ENCODE assay signal across 22 mouse cellular contexts in the genomic region with DNA sequence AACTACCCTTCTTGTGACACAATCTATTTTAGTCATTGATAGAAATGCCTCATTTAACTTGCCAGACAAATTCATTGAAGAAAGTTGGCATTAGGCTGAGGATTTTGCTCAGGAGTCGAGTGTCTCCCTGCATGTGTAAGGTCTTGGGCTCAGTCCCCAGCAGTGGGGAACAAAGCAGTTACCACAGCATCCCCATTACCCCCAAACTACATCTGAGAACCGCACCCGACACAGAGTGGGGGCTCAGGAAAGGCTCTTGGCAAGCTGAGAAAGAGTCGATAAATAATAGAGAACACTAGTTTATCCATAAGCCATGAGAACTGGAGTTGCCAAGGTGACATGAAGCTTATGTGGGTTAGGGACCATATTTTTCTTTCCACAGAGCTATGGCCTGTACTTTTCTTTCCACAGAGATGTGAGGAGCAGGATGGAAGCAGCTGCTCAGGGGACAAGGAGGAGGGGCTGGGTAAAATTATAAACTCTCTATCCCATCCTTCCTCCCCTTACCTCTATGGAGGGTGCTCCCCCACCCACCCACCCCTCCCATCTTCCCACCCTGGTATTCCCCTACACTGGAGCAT.
DNase-seq lines count a peak whose midpoint lies in the region; ATAC-seq and TF ChIP-seq lines count a peak whose summit lies in the region.
"Had no signal": no experiment of that assay in that cellular context is flagged by ENCODE, and none has a peak within 500 bp of the region (broad histone marks: within the 10 kb centered on the region; RNA-seq: fewer than 3 reads in every experiment).

No protein-coding gene starts in this region.

- no peak overlapping the region for H3K9ac ChIP-seq in forebrain, embryonic 15.5 days (replicated peaks)
- H3K9ac ChIP-seq in hindbrain, embryonic 15.5 days: no peak overlapping the region
- H3K9ac ChIP-seq in hindbrain, embryonic 11.5 days (ENCODE audit: low read depth, low read length): no peak overlapping the region
- no peak overlapping the region for H3K9ac ChIP-seq in neural tube, embryonic 15.5 days (replicated peaks)
- H3K9ac ChIP-seq: embryonic facial prominence, embryonic 13.5 days; heart, embryonic 15.5 days had no signal

- TF ChIP-seq CTCF in testis, adult 2 months (IDR thresholded peaks at IDR 0.05; ENCODE audit: control insufficient read depth, insufficient read depth, insufficient replicate concordance, low read depth, low read length): no peak

- ATAC-seq in forebrain, embryonic 15.5 days (replicated peaks): peak; percentile 88
- ATAC-seq in hindbrain, embryonic 15.5 days (ENCODE audit: low FRiP score, low read depth): peak; percentile 91
- ATAC-seq in hindbrain, embryonic 11.5 days (ENCODE audit: low FRiP score): no peak
- peak; percentile 92 for ATAC-seq in neural tube, embryonic 15.5 days (ENCODE audit: low FRiP score)
- ATAC-seq: activated CD4-positive, CD25-positive, alpha-beta regulatory T cell, adult 4 months; Patski had no signal

- WGBS in forebrain, embryonic 15.5 days: 45% methylated on average over 4 of the region's 4 CpGs
- 81% methylated on average over 4 of the region's 4 CpGs for WGBS in forebrain, embryonic 10.5 days
- 50% methylated on average over 4 of the region's 4 CpGs for WGBS in hindbrain, embryonic 15.5 days
- WGBS in hindbrain, embryonic 11.5 days: 85% methylated on average over 4 of the region's 4 CpGs
- WGBS in neural tube, embryonic 15.5 days: 63% methylated on average over 4 of the region's 4 CpGs

- H3K9me3 ChIP-seq in forebrain, embryonic 15.5 days: no peaks in the 10 kb centered on the region
- H3K9me3 ChIP-seq in forebrain, embryonic 10.5 days: no peaks in the 10 kb centered on the region
- H3K9me3 ChIP-seq in hindbrain, embryonic 15.5 days: no peaks in the 10 kb centered on the region
- no peaks in the 10 kb centered on the region for H3K9me3 ChIP-seq in hindbrain, embryonic 11.5 days (ENCODE audit: control insufficient read depth, low read length)
- no peaks in the 10 kb centered on the region for H3K9me3 ChIP-seq in neural tube, embryonic 15.5 days (replicated peaks)
- H3K9me3 ChIP-seq: embryonic facial prominence, embryonic 13.5 days; heart, embryonic 15.5 days had no signal

- H3K27ac ChIP-seq in forebrain, embryonic 15.5 days (replicated peaks): no peak overlapping the region
- no peak overlapping the region for H3K27ac ChIP-seq in forebrain, embryonic 10.5 days
- no peak overlapping the region for H3K27ac ChIP-seq in hindbrain, embryonic 15.5 days (replicated peaks)
- no peak overlapping the region for H3K27ac ChIP-seq in hindbrain, embryonic 11.5 days (ENCODE audit: low read depth, low read length)
- H3K27ac ChIP-seq in testis, adult 2 months (ENCODE audit: control insufficient read depth, insufficient read depth, low read depth, low read length): no peak overlapping the region
- H3K27ac ChIP-seq in neural tube, embryonic 15.5 days (replicated peaks): 0 out of 2 replicates have a peak overlapping the region, but pooled peaks have one; percentile 6
- H3K27ac ChIP-seq: embryonic facial prominence, embryonic 13.5 days; heart, adult 2 months; heart, embryonic 15.5 days had no signal

- H3K36me3 ChIP-seq in forebrain, embryonic 15.5 days: no peaks in the 10 kb centered on the region
- no peaks in the 10 kb centered on the region for H3K36me3 ChIP-seq in forebrain, embryonic 10.5 days (replicated peaks)
- no peaks in the 10 kb centered on the region for H3K36me3 ChIP-seq in hindbrain, embryonic 15.5 days
- no peaks in the 10 kb centered on the region for H3K36me3 ChIP-seq in hindbrain, embryonic 11.5 days (ENCODE audit: control insufficient read depth, insufficient read depth, low read length)
- no peaks in the 10 kb centered on the region for H3K36me3 ChIP-seq in testis, adult 2 months (ENCODE audit: control insufficient read depth, insufficient read depth, low read length)
- no peaks in the 10 kb centered on the region for H3K36me3 ChIP-seq in neural tube, embryonic 15.5 days
- H3K36me3 ChIP-seq: embryonic facial prominence, embryonic 13.5 days; heart, embryonic 15.5 days had no signal

- DNase-seq in forebrain, embryonic 10.5 days (ENCODE audit: extremely low spot score, low spot score): no peak
- no peak for DNase-seq in hindbrain, embryonic 11.5 days (ENCODE audit: low spot score)
- no peak for DNase-seq in testis, postnatal 14 days (ENCODE audit: low spot score)
- DNase-seq in thymus, postnatal 0 days (ENCODE audit: low spot score): no peak
- DNase-seq: adrenal gland, postnatal 14 days; cerebellum, adult 18-20 months; cerebellum, adult 9-11 months; cerebellum, postnatal 36 days; gastrocnemius, postnatal 14 days; heart, adult 2 months; heart, postnatal 14 days; kidney, adult 11 months had no signal

- no peak overlapping the region for H3K4me2 ChIP-seq in forebrain, embryonic 15.5 days (replicated peaks)
- H3K4me2 ChIP-seq in hindbrain, embryonic 15.5 days: no peak overlapping the region
- no peak overlapping the region for H3K4me2 ChIP-seq in hindbrain, embryonic 11.5 days (replicated peaks; ENCODE audit: low read depth, low read length)
- H3K4me2 ChIP-seq in neural tube, embryonic 15.5 days: no peak overlapping the region
- H3K4me2 ChIP-seq: embryonic facial prominence, embryonic 13.5 days; heart, embryonic 11.5 days; heart, embryonic 15.5 days had no signal

- no peak overlapping the region for H3K4me3 ChIP-seq in forebrain, embryonic 15.5 days
- no peak overlapping the region for H3K4me3 ChIP-seq in forebrain, embryonic 10.5 days
- H3K4me3 ChIP-seq in hindbrain, embryonic 15.5 days: no peak overlapping the region
- no peak overlapping the region for H3K4me3 ChIP-seq in hindbrain, embryonic 11.5 days (ENCODE audit: low read depth, low read length)
- peak overlapping the region; percentile 40; the same call in 1 of the 2 replicates for H3K4me3 ChIP-seq in testis, adult 2 months (ENCODE audit: control insufficient read depth, low read depth, low read length)
- no peak overlapping the region for H3K4me3 ChIP-seq in neural tube, embryonic 15.5 days (replicated peaks)
- H3K4me3 ChIP-seq: embryonic facial prominence, embryonic 13.5 days; heart, adult 2 months; heart, embryonic 15.5 days had no signal

- TF ChIP-seq POLR2A in testis, adult 2 months (IDR thresholded peaks at IDR 0.05; ENCODE audit: control insufficient read depth, low read depth, low read length): no peak

- H3K4me1 ChIP-seq in forebrain, embryonic 15.5 days: no peaks in the 10 kb centered on the region
- no peaks in the 10 kb centered on the region for H3K4me1 ChIP-seq in forebrain, embryonic 10.5 days
- H3K4me1 ChIP-seq in hindbrain, embryonic 15.5 days (replicated peaks): no peaks in the 10 kb centered on the region
- H3K4me1 ChIP-seq in hindbrain, embryonic 11.5 days (replicated peaks; ENCODE audit: control insufficient read depth, insufficient read depth, low read length): no peaks in the 10 kb centered on the region
- no peaks in the 10 kb centered on the region for H3K4me1 ChIP-seq in testis, adult 2 months (ENCODE audit: control insufficient read depth, insufficient read depth, low read length)
- H3K4me1 ChIP-seq in neural tube, embryonic 15.5 days: no peaks in the 10 kb centered on the region
- H3K4me1 ChIP-seq: embryonic facial prominence, embryonic 13.5 days; heart, embryonic 15.5 days had no signal

- H3K27me3 ChIP-seq in forebrain, embryonic 15.5 days: no peaks in the 10 kb centered on the region
- H3K27me3 ChIP-seq in forebrain, embryonic 10.5 days (ENCODE audit: poor library complexity, severe bottlenecking): no peaks in the 10 kb centered on the region
- H3K27me3 ChIP-seq in hindbrain, embryonic 15.5 days: no peaks in the 10 kb centered on the region
- H3K27me3 ChIP-seq in hindbrain, embryonic 11.5 days (ENCODE audit: control insufficient read depth, insufficient read depth, low read length): no peaks in the 10 kb centered on the region
- no peaks in the 10 kb centered on the region for H3K27me3 ChIP-seq in testis, adult 2 months (ENCODE audit: control insufficient read depth, insufficient read depth, low read length)
- H3K27me3 ChIP-seq in neural tube, embryonic 15.5 days (replicated peaks): no peaks in the 10 kb centered on the region
- H3K27me3 ChIP-seq: CH12.LX; embryonic facial prominence, embryonic 13.5 days; heart, embryonic 15.5 days; Patski had no signal
